Mouse (Mus musculus): Measurements from ENCODE around the gene Lrrc58.

DNA sequence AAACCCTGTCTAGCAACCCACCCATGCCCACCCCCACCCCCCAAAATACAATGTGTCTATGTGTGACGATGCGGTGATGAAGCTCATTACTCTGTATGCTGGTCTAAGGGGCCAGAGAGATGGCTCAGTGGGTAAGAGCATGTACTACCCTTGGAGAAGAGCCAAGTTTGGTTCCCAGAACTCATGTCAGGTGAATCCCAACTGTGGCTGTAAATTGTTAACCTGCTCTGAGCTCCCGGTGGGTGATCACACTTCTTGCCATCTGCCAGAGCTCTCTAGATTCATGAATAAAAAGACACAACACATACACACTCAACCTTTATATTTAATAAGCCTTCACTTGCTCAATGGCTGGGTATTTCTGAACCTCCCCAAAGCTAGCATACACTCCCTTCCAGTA is 38.3 kb downstream of the Lrrc58 start:
- no peak for TF ChIP-seq ZC3H11A (IDR thresholded peaks at IDR 0.05; ENCODE audit: borderline replicate concordance, low read depth, low read length)
- no peak for TF ChIP-seq ZNF384 (IDR thresholded peaks at IDR 0.05; ENCODE audit: low read depth, low read length)
